Mouse (Mus musculus) ES-E14 (cell line): ENCODE measurements at regions not wholly inside any gene's neighbourhood (a gene's known extent, or its start where the extent isn't known, plus 50 kb on each side); places are given as distances from the start of the nearest gene placed in this dataset.

Experiments
- DNase-seq: peaks from one replicate; pipeline ENCODE4 v3.0.0-alpha.2; 2013; ENCODE audit warnings: low read depth, low spot score
- H3K27ac ChIP-seq: 2 replicates; pipeline ENCODE4 v1.5.1; 2012; ENCODE audit warnings: low read depth, mild to moderate bottlenecking, low read length, moderate library complexity, mixed read lengths; ENCODE audit not compliant: poor library complexity, insufficient read depth, severe bottlenecking
- H3K36me3 ChIP-seq: 2 replicates; pipeline ENCODE4 v1.6.1; 2012; ENCODE audit warnings: mild to moderate bottlenecking, low read length, moderate library complexity, mixed read lengths; ENCODE audit not compliant: control insufficient read depth, poor library complexity, insufficient read depth, severe bottlenecking
- H3K4me1 ChIP-seq, 2 experiments: fragments of 150-350 bp in 1 of 2; sonication (generic) in 1 of 2; 2 replicates each; pipeline ENCODE4 v1.6.1; 2012; ENCODE audit warnings: low read length in 2 of 2, mild to moderate bottlenecking in 1 of 2, mixed read lengths in 1 of 2; ENCODE audit not compliant: control insufficient read depth in 2 of 2, insufficient read depth in 2 of 2, poor library complexity in 1 of 2
- H3K4me3 ChIP-seq, 2 experiments: fragments of 150-350 bp in 1 of 2; sonication (generic) in 1 of 2; 2 replicates each; pipeline ENCODE4 v1.5.1; 2012; ENCODE audit warnings: low read length in 2 of 2, low read depth in 1 of 2, mild to moderate bottlenecking in 1 of 2, mixed read lengths in 1 of 2; ENCODE audit not compliant: insufficient read depth in 1 of 2, poor library complexity in 1 of 2, severe bottlenecking in 1 of 2
- H3K9ac ChIP-seq: 2 replicates; pipeline ENCODE4 v1.6.1; 2012; ENCODE audit warnings: low read depth, mild to moderate bottlenecking, low read length, mixed read lengths; ENCODE audit not compliant: poor library complexity, insufficient read depth, severe bottlenecking
- H3K9me3 ChIP-seq: fragments of 150-350 bp; sonication (generic); 2 replicates; pipeline ENCODE4 v1.6.1; 2012; ENCODE audit warnings: low read depth, mild to moderate bottlenecking, low read length; ENCODE audit not compliant: control insufficient read depth, insufficient read depth
- CHD2 ChIP-seq: IDR thresholded peaks from 2 replicates; pipeline ENCODE4 v1.6.1; 2014; ENCODE audit warnings: mild to moderate bottlenecking, low read depth, low read length, inconsistent platforms
- HCFC1 ChIP-seq: IDR thresholded peaks from 2 replicates; pipeline ENCODE4 v1.6.1; 2012; ENCODE audit warnings: low read length, inconsistent platforms, borderline replicate concordance; ENCODE audit not compliant: insufficient read depth
- MAFK ChIP-seq: IDR thresholded peaks from 2 replicates; pipeline ENCODE4 v1.6.1; 2014; ENCODE audit warnings: mild to moderate bottlenecking, low read depth, low read length, inconsistent platforms; ENCODE audit not compliant: insufficient read depth
- ZC3H11A ChIP-seq: IDR thresholded peaks from 2 replicates; pipeline ENCODE4 v1.6.1; 2012; ENCODE audit warnings: low read depth, mild to moderate bottlenecking, inconsistent platforms, low read length, borderline replicate concordance
- ZNF384 ChIP-seq: IDR thresholded peaks from 2 replicates; pipeline ENCODE4 v1.6.1; 2012; ENCODE audit warnings: low read depth, low read length, inconsistent platforms
- in situ Hi-C, 2 experiments: fragments of 600-800 bp; cut with MboI; formaldehyde crosslinking; loops; one replicate each; pipeline ENCODE4 v1.15.1; 2025; ENCODE audit warnings: low sequenced_read_pairs in 2 of 2, inconsistent platforms in 1 of 2; ENCODE audit not compliant: unreplicated experiment in 2 of 2

GRCm38 (mm10) chr5:10416949-10417348, 170.6 kb upstream of the Gm5152 start:
- no peaks in the 10 kb centered on the region for H3K4me1 ChIP-seq
- no peaks in the 10 kb centered on the region for H3K9me3 ChIP-seq
- H3K36me3 ChIP-seq: no peaks in the 10 kb centered on the region
- DNase-seq: no peak
- TF ChIP-seq ZC3H11A: no peak
- TF ChIP-seq MAFK: no peak
- no peak for TF ChIP-seq HCFC1
- TF ChIP-seq ZNF384: no peak
- TF ChIP-seq CHD2: no peak
- H3K9ac ChIP-seq: no peak overlapping the region
- no peak overlapping the region for H3K4me3 ChIP-seq
- in situ Hi-C loops: no loop called here
- H3K27ac ChIP-seq: no peak overlapping the region

- DNase-seq: no peak
- H3K9ac ChIP-seq: no peak overlapping the region
- no peak overlapping the region for H3K27ac ChIP-seq
- no peaks in the 10 kb centered on the region for H3K4me1 ChIP-seq
- H3K9me3 ChIP-seq: no peaks in the 10 kb centered on the region
- in situ Hi-C loops: no loop called here
- no peaks in the 10 kb centered on the region for H3K36me3 ChIP-seq
- TF ChIP-seq ZC3H11A (no peak), MAFK (no peak), CHD2 (no peak), HCFC1 (no peak), ZNF384 (no peak)
- H3K4me3 ChIP-seq: no peak overlapping the region
Measured at GRCm38 (mm10) chr5:10414019-10414418, 167.7 kb upstream of the Gm5152 start.

GRCm38 (mm10) chr5:10393571-10393970, 147.2 kb upstream of the Gm5152 start:
- H3K27ac ChIP-seq: no peak overlapping the region
- H3K36me3 ChIP-seq: no peaks in the 10 kb centered on the region
- DNase-seq: no peak
- H3K9ac ChIP-seq: no peak overlapping the region
- no peak overlapping the region for H3K4me3 ChIP-seq
- no peaks in the 10 kb centered on the region for H3K4me1 ChIP-seq
- in situ Hi-C loops: no loop called here
- H3K9me3 ChIP-seq: no peaks in the 10 kb centered on the region
- no peak for TF ChIP-seq ZNF384
- no peak for TF ChIP-seq ZC3H11A
- no peak for TF ChIP-seq CHD2
- TF ChIP-seq MAFK: no peak
- TF ChIP-seq HCFC1: no peak

- Histone ChIP-seq H3K9me3 (no peaks in the 10 kb centered on the region), H3K4me3 (no peak overlapping the region), H3K27ac (no peak overlapping the region), H3K4me1 (no peaks in the 10 kb centered on the region), H3K36me3 (no peaks in the 10 kb centered on the region), H3K9ac (no peak overlapping the region)
- in situ Hi-C loops: no loop called here
- no peak for DNase-seq
- TF ChIP-seq CHD2 (no peak), ZC3H11A (no peak), MAFK (no peak)
Measured at GRCm38 (mm10) chr5:10388991-10389390, 142.7 kb upstream of the Gm5152 start.

GRCm38 (mm10) chr5:10352126-10352525, 105.8 kb upstream of the Gm5152 start:
- no peak for DNase-seq
- H3K9me3 ChIP-seq: no peaks in the 10 kb centered on the region
- H3K36me3 ChIP-seq: no peaks in the 10 kb centered on the region
- no peak overlapping the region for H3K27ac ChIP-seq
- no peak overlapping the region for H3K4me3 ChIP-seq
- TF ChIP-seq ZC3H11A (no peak), ZNF384 (no peak), HCFC1 (no peak), MAFK (no peak), CHD2 (no peak)
- in situ Hi-C loops: no loop called here
- no peak overlapping the region for H3K9ac ChIP-seq
- no peaks in the 10 kb centered on the region for H3K4me1 ChIP-seq
